Mouse (Mus musculus): Measurements from ENCODE around the gene Pnrc2.

Pnrc2 gene

GRCm38 (mm10) chr4:135873526-135874202 is at the start of gene Pnrc2:
TSS of gene Pnrc2 (minus strand) at chr4:135873850.
- in situ Hi-C loops (cut with MboI, MseI): no loop called here

- in situ Hi-C loops (cut with MboI, MseI): no loop called here
These were observed 48.5 kb upstream of the Pnrc2 start for GRCm38 (mm10) chr4:135922190-135922589.

GRCm38 (mm10) chr4:135921257-135922120 is 47.8 kb upstream of the Pnrc2 start:
- in situ Hi-C loops (cut with MboI, MseI): no loop called here

- in situ Hi-C loops (cut with MboI, MseI): no loop called here
These were observed 46.9 kb upstream of the Pnrc2 start, which contains the start of gene Fuca1 for GRCm38 (mm10) chr4:135920304-135921241. TSS of gene Fuca1 (plus strand) at chr4:135920735.

- in situ Hi-C loops (cut with MboI, MseI): no loop called here
These were observed 45.6 kb upstream of the Pnrc2 start for GRCm38 (mm10) chr4:135919280-135919639.

GRCm38 (mm10) chr4:135918635-135919279 is 45.1 kb upstream of the Pnrc2 start:
- in situ Hi-C loops (cut with MboI, MseI): no loop called here

- in situ Hi-C loops (cut with MboI, MseI): no loop called here
These were observed 39.8 kb upstream of the Pnrc2 start for GRCm38 (mm10) chr4:135913433-135913832.

GRCm38 (mm10) chr4:135912835-135913234 is 39.2 kb upstream of the Pnrc2 start:
- in situ Hi-C loops (cut with MboI, MseI): no loop called here

- in situ Hi-C loops (cut with MboI, MseI): no loop called here
These were observed 38.5 kb upstream of the Pnrc2 start for GRCm38 (mm10) chr4:135912164-135912563.

- in situ Hi-C loops (cut with MboI, MseI): no loop called here
These were observed 37.9 kb upstream of the Pnrc2 start for GRCm38 (mm10) chr4:135911531-135911930.

- in situ Hi-C loops (cut with MboI, MseI): no loop called here
These were observed 35.8 kb upstream of the Pnrc2 start for GRCm38 (mm10) chr4:135909326-135910066.

GRCm38 (mm10) chr4:135906633-135907032 is 33.0 kb upstream of the Pnrc2 start:
- in situ Hi-C loops (cut with MboI, MseI): no loop called here

- in situ Hi-C loops (cut with MboI, MseI): no loop called here
These were observed 31.2 kb upstream of the Pnrc2 start for GRCm38 (mm10) chr4:135904810-135905209.

GRCm38 (mm10) chr4:135902606-135903242 is 29.1 kb upstream of the Pnrc2 start:
- in situ Hi-C loops (cut with MboI, MseI): no loop called here

- in situ Hi-C loops (cut with MboI, MseI): no loop called here
These were observed 26.4 kb upstream of the Pnrc2 start for GRCm38 (mm10) chr4:135900008-135900407.

- in situ Hi-C loops (cut with MboI, MseI): no loop called here
These were observed 25.4 kb upstream of the Pnrc2 start for GRCm38 (mm10) chr4:135899050-135899448.

GRCm38 (mm10) chr4:135898380-135899049 is 24.9 kb upstream of the Pnrc2 start:
- in situ Hi-C loops (cut with MboI, MseI): no loop called here

GRCm38 (mm10) chr4:135896157-135896556 is 22.5 kb upstream of the Pnrc2 start:
- in situ Hi-C loops (cut with MboI, MseI): no loop called here

- in situ Hi-C loops (cut with MboI, MseI): no loop called here
These were observed 21.5 kb upstream of the Pnrc2 start, which contains the start of gene Cnr2 for GRCm38 (mm10) chr4:135895071-135895571. TSS of gene Cnr2 (plus strand) at chr4:135895394.

Data from T-helper 1 cell (primary cell).